Mouse (Mus musculus): ENCODE data around the gene Bicdl1. TPM values are rescaled to one million over a fixed set of nuclear protein-coding genes. Genes with fewer than 3 reads are reported as not detected.
"Not testable (repeated sequence)": the region's sequence is repeated elsewhere in the genome, so short reads cannot be mapped to it uniquely, and the experiment has no call there.

Bicdl1 gene
- total and polyA plus RNA-seq, 3 experiments, result 4.6 to 10.4 (median 6.1) TPM

- H3K27me3 ChIP-seq (ENCODE audit: control insufficient read depth, insufficient read depth, low read length), result no peaks in the 10 kb centered on the region
- WGBS, result 64% methylated on average over 5 of the region's 5 CpGs
- intact Hi-C loops (cut with DNase I), result no loop called here
- no peaks in the 10 kb centered on the region for H3K79me2 ChIP-seq (replicated peaks; ENCODE audit: control insufficient read depth, insufficient read depth, low read length)
- no peak overlapping the region for H3K4me3 ChIP-seq
- no peak overlapping the region for H3K27ac ChIP-seq
- H3K4me1 ChIP-seq (ENCODE audit: control insufficient read depth, insufficient read depth, low read length), result no peaks in the 10 kb centered on the region
- H3K36me3 ChIP-seq (ENCODE audit: control insufficient read depth, insufficient read depth, low read length), result no peaks in the 10 kb centered on the region
- H3K9ac ChIP-seq (ENCODE audit: low read depth, low read length), result no peak overlapping the region
- TF ChIP-seq EP300 (IDR thresholded peaks at IDR 0.05; ENCODE audit: insufficient read depth, low read depth, low read length), result no peak
- no peak for TF ChIP-seq CTCF (IDR thresholded peaks at IDR 0.05)
- TF ChIP-seq POLR2A (IDR thresholded peaks at IDR 0.05; ENCODE audit: insufficient read depth, low read depth, low read length), result no peak
- no peak for DNase-seq
These were observed 21.5 kb upstream of the Bicdl1 start for GRCm38 (mm10) chr5:115752883-115753282.

GRCm38 (mm10) chr5:115751916-115752315, 20.5 kb upstream of the Bicdl1 start:
- DNase-seq; H3K27me3 ChIP-seq (ENCODE audit: control insufficient read depth, insufficient read depth, low read length); H3K9ac ChIP-seq (ENCODE audit: low read depth, low read length); H3K36me3 ChIP-seq (ENCODE audit: control insufficient read depth, insufficient read depth, low read length); H3K27ac ChIP-seq; intact Hi-C loops (cut with DNase I); H3K79me2 ChIP-seq (replicated peaks; ENCODE audit: control insufficient read depth, insufficient read depth, low read length); H3K4me3 ChIP-seq; H3K4me1 ChIP-seq (ENCODE audit: control insufficient read depth, insufficient read depth, low read length): not testable (repeated sequence)
- 83% methylated on average over 9 of the region's 9 CpGs for whole genome bisulfite sequencing

- intact Hi-C loops (cut with DNase I), result no loop called here
- 44% methylated on average over 8 of the region's 8 CpGs for WGBS
These were observed 16.9 kb upstream of the Bicdl1 start for GRCm38 (mm10) chr5:115748316-115748715.

GRCm38 (mm10) chr5:115745319-115745718, 13.9 kb upstream of the Bicdl1 start:
- H3K27me3 ChIP-seq (ENCODE audit: control insufficient read depth, insufficient read depth, low read length), result no peaks in the 10 kb centered on the region
- no peak overlapping the region for H3K27ac ChIP-seq
- DNase-seq, result no peak
- H3K36me3 ChIP-seq (ENCODE audit: control insufficient read depth, insufficient read depth, low read length), result no peaks in the 10 kb centered on the region
- no peak overlapping the region for H3K9ac ChIP-seq (ENCODE audit: low read depth, low read length)
- no peaks in the 10 kb centered on the region for H3K79me2 ChIP-seq (replicated peaks; ENCODE audit: control insufficient read depth, insufficient read depth, low read length)
- TF ChIP-seq CTCF (IDR thresholded peaks at IDR 0.05) (no peak), EP300 (IDR thresholded peaks at IDR 0.05; ENCODE audit: insufficient read depth, low read depth, low read length) (no peak), POLR2A (IDR thresholded peaks at IDR 0.05; ENCODE audit: insufficient read depth, low read depth, low read length) (no peak)
- 79% methylated on average over 15 of the region's 15 CpGs for WGBS
- no peaks in the 10 kb centered on the region for H3K4me1 ChIP-seq (ENCODE audit: control insufficient read depth, insufficient read depth, low read length)
- intact Hi-C loops (cut with DNase I), result no loop called here
- H3K4me3 ChIP-seq, result no peak overlapping the region

More at GRCm38 (mm10) chr5:115748316-115748715, 16.9 kb upstream of the Bicdl1 start:
- H3K79me2 ChIP-seq (replicated peaks; ENCODE audit: control insufficient read depth, insufficient read depth, low read length), result no peaks in the 10 kb centered on the region
- no peak overlapping the region for H3K27ac ChIP-seq
- no peak for TF ChIP-seq EP300 (IDR thresholded peaks at IDR 0.05; ENCODE audit: insufficient read depth, low read depth, low read length)
- TF ChIP-seq POLR2A (IDR thresholded peaks at IDR 0.05; ENCODE audit: insufficient read depth, low read depth, low read length), result no peak
- TF ChIP-seq CTCF (IDR thresholded peaks at IDR 0.05), result no peak
- H3K9ac ChIP-seq (ENCODE audit: low read depth, low read length), result no peak overlapping the region
- H3K4me3 ChIP-seq, result no peak overlapping the region
- no peaks in the 10 kb centered on the region for H3K4me1 ChIP-seq (ENCODE audit: control insufficient read depth, insufficient read depth, low read length)
- H3K36me3 ChIP-seq (ENCODE audit: control insufficient read depth, insufficient read depth, low read length), result no peaks in the 10 kb centered on the region
- DNase-seq, result no peak
- H3K27me3 ChIP-seq (ENCODE audit: control insufficient read depth, insufficient read depth, low read length), result no peaks in the 10 kb centered on the region

- WGBS, result 85% methylated on average over 5 of the region's 5 CpGs
- H3K36me3 ChIP-seq (ENCODE audit: control insufficient read depth, insufficient read depth, low read length), result no peaks in the 10 kb centered on the region
- H3K27me3 ChIP-seq (ENCODE audit: control insufficient read depth, insufficient read depth, low read length), result no peaks in the 10 kb centered on the region; the same call in 1 of the 2 replicates
- no peak overlapping the region for H3K4me3 ChIP-seq
- intact Hi-C loops (cut with DNase I), result no loop called here
- no peaks in the 10 kb centered on the region for H3K79me2 ChIP-seq (replicated peaks; ENCODE audit: control insufficient read depth, insufficient read depth, low read length)
- H3K4me1 ChIP-seq (ENCODE audit: control insufficient read depth, insufficient read depth, low read length), result no peaks in the 10 kb centered on the region
- H3K9ac ChIP-seq (ENCODE audit: low read depth, low read length), result no peak overlapping the region
- H3K27ac ChIP-seq, result no peak overlapping the region
- no peak for DNase-seq
- no peak for TF ChIP-seq EP300 (IDR thresholded peaks at IDR 0.05; ENCODE audit: insufficient read depth, low read depth, low read length)
- no peak for TF ChIP-seq CTCF (IDR thresholded peaks at IDR 0.05)
- TF ChIP-seq POLR2A (IDR thresholded peaks at IDR 0.05; ENCODE audit: insufficient read depth, low read depth, low read length), result no peak
These were observed 6.6 kb upstream of the Bicdl1 start for GRCm38 (mm10) chr5:115738032-115738431.

GRCm38 (mm10) chr5:115734570-115734969, 3.1 kb upstream of the Bicdl1 start:
- WGBS, result 74% methylated on average over 2 of the region's 2 CpGs
- intact Hi-C loops (cut with DNase I), result loop anchor here (5.0 kb wide), 1 partner anchor 82 kb away; no protein-coding TSS in a partner anchor
- Histone ChIP-seq H3K4me1 (ENCODE audit: control insufficient read depth, insufficient read depth, low read length) (no peaks in the 10 kb centered on the region; the same call in 1 of the 2 replicates), H3K9ac (ENCODE audit: low read depth, low read length) (no peak overlapping the region), H3K27ac (no peak overlapping the region), H3K79me2 (replicated peaks; ENCODE audit: control insufficient read depth, insufficient read depth, low read length) (no peaks in the 10 kb centered on the region), H3K4me3 (no peak overlapping the region), H3K36me3 (ENCODE audit: control insufficient read depth, insufficient read depth, low read length) (no peaks in the 10 kb centered on the region), H3K27me3 (ENCODE audit: control insufficient read depth, insufficient read depth, low read length) (peaks cover 11% of the 10 kb centered on the region)
- no peak for DNase-seq
- TF ChIP-seq POLR2A (IDR thresholded peaks at IDR 0.05; ENCODE audit: insufficient read depth, low read depth, low read length) (no peak), EP300 (IDR thresholded peaks at IDR 0.05; ENCODE audit: insufficient read depth, low read depth, low read length) (no peak), CTCF (IDR thresholded peaks at IDR 0.05) (no peak)
